Mouse (Mus musculus): ENCODE measurements around the gene Suclg2. TPM values are rescaled to one million over a fixed set of nuclear protein-coding genes. Genes with fewer than 3 reads are reported as not detected.

The Suclg2 gene
- polyA plus RNA-seq (2014; fragmentation: Nextera tagmentation; extraction: Ambion mirVana), result 57.5 and 57.6 TPM in 2 replicates

DNA sequence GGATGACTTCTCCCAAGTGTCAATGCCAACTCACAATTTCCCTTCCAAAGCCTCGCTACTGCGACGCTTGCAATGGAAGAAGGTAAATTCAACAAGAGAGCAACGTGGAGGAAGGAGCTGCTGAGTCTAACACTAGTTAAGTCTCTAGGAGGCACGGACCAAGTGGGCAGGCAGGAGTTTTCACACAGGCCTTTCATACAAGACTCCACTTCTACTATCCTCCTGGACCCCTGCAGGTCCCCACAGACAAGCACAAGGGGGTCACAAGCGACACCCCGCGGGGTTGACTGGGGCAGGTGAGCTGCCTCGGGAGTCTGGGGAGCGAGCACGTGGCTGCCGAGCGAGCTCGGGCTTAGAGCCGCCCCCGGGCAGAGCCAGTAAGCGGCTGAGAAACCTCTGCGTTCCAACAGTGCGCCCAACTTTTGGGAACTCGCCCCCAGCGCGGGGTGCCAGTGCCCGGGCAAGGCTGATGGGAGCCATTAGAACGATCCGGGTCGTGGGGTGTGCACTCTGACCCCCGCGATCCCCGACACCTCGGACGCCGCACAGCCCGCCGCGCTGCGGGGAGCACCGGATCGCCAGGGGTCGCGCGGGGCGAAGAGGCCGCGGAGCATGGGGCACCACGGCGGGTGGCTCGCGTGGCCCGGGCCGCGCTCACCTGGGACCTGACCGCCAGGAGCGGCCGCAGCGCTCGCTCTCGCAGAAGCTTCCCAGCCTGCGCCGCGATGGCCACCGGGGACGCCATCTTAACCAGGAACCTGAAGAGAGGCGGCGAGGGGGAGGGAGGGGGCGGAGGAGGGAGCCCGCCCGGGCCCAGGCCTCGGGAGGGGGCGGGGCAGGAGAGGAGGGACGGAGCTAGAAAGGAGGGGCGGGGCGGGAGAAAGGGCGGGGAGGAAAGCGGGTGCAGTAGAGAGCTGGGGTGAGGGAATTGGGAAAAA is at the start of gene Suclg2:
Gene Suclg2 (minus strand): TSS at position 770 of the 938 bp plus-strand sequence.
- H3K4me3 ChIP-seq (ENCODE audit: low read depth, low read length), result peak within 1 kb of the TSS; percentile 89
- WGBS, result 3% methylated on average over 22 of the region's 74 CpGs
- peak within 1 kb of the TSS; percentile 75 for H3K27ac ChIP-seq (replicated peaks; ENCODE audit: low read depth, low read length)

DNA sequence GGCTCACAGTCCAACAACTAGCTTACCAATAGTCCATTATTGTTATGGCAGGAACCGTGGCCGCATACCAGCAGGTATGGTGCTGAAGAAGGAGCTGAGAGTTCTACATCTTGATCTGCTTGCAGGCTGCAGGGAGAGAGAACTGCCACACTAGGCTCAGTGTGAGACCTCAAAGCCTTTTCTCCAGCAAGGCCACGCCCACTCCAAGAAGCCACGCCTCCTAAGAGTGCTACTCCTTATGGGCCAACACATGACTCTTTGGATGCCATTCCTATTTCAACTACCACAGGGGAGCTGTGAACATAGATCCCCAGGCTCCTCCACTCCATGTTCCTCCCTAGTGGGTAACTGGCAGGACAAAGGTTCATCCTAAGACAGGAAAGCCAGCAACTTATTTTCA is 48.0 kb upstream of the Suclg2 start:
- Histone ChIP-seq H3K4me3 (ENCODE audit: low read depth, low read length) (no peak overlapping the region), H3K27ac (replicated peaks; ENCODE audit: low read depth, low read length) (no peak overlapping the region), H3K36me3 (ENCODE audit: control insufficient read depth, insufficient read depth, low read length) (no peaks in the 10 kb centered on the region), H3K4me1 (ENCODE audit: control insufficient read depth, insufficient read depth, low read length) (no peaks in the 10 kb centered on the region), H3K9me3 (ENCODE audit: control insufficient read depth, low read length) (no peaks in the 10 kb centered on the region), H3K27me3 (replicated peaks; ENCODE audit: control insufficient read depth, insufficient read depth, low read length) (no peaks in the 10 kb centered on the region), H3K9ac (ENCODE audit: low read depth, low read length) (no peak overlapping the region), H3K4me2 (ENCODE audit: low read depth, low read length) (no peak overlapping the region)
- DNase-seq (ENCODE audit: low spot score), result no peak
- 70% methylated on average over 4 of the region's 4 CpGs for WGBS
- ATAC-seq (ENCODE audit: low read depth), result no peak

More for the DNA sequence above, at the start of gene Suclg2:
- DNase-seq (ENCODE audit: low spot score) (peak; percentile 93), ATAC-seq (ENCODE audit: low read depth) (peak; percentile 94)
- Histone ChIP-seq H3K27me3 (replicated peaks; ENCODE audit: control insufficient read depth, insufficient read depth, low read length) (no peaks in the 10 kb centered on the region), H3K4me1 (ENCODE audit: control insufficient read depth, insufficient read depth, low read length) (peaks cover 4% of the 10 kb centered on the region), H3K9ac (ENCODE audit: low read depth, low read length) (peak within 1 kb of the TSS; percentile 95), H3K36me3 (ENCODE audit: control insufficient read depth, insufficient read depth, low read length) (no peaks in the 10 kb centered on the region), H3K4me2 (ENCODE audit: low read depth, low read length) (peak within 1 kb of the TSS; percentile 84), H3K9me3 (ENCODE audit: control insufficient read depth, low read length) (no peaks in the 10 kb centered on the region)

DNA sequence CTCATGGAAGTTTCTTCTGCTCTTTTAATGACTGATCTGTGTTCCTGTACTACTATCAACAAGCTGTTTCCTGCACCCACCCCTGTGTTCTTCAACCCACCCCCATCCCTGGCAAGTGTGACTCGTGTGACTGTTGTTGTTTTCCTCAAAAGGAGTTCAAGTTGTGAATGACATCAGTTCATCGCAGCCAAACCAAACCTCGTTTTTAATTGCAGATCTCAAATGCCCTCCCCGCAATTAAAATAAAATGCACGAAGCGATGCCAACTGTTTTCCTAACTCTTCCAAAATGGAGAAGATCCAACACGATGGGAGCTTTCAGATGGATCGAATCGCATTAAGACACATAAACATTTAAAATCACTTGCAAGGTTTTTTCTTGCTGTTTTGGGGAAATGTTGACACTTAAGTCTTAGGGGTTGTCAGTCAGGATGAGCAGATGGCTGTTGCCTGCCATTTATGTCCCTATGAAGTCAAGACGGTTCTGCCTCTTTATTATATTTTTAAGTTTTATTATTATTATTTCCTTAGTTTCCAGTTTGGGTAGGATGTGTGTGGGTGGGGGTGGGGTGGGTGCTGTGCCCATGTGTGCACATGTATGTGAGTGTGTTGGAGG is 41.1 kb upstream of the Suclg2 start:
- H3K9ac ChIP-seq (ENCODE audit: low read depth, low read length), result no peak overlapping the region
- H3K9me3 ChIP-seq (ENCODE audit: control insufficient read depth, low read length), result no peaks in the 10 kb centered on the region
- WGBS, result 81% methylated on average over 10 of the region's 10 CpGs
- no peak overlapping the region for H3K4me2 ChIP-seq (ENCODE audit: low read depth, low read length)
- ATAC-seq (ENCODE audit: low read depth) (no peak), DNase-seq (ENCODE audit: low spot score) (no peak)
- H3K27me3 ChIP-seq (replicated peaks; ENCODE audit: control insufficient read depth, insufficient read depth, low read length), result no peaks in the 10 kb centered on the region
- no peaks in the 10 kb centered on the region for H3K36me3 ChIP-seq (ENCODE audit: control insufficient read depth, insufficient read depth, low read length)
- no peak overlapping the region for H3K4me3 ChIP-seq (ENCODE audit: low read depth, low read length)
- H3K4me1 ChIP-seq (ENCODE audit: control insufficient read depth, insufficient read depth, low read length), result no peaks in the 10 kb centered on the region
- no peak overlapping the region for H3K27ac ChIP-seq (replicated peaks; ENCODE audit: low read depth, low read length)

DNA sequence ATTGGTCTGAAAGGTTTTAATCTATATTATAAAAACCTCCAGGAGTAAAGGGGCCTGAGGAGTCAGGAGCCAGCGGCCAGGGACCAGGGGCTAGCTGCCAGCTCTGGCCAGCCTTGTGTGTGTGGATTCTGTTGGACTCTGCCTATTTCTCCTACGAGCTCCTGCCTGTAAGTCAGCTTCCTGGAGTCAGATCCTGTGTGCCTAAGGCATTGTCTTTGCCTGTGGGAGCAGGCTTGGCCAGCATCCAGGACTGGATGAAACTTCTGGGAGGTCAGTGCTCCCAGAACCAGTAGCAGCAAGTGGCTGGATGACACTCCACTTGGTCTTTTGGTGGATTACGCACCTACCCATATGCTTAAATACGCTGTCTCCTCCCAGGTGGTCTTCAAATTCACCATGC is 23.8 kb upstream of the Suclg2 start:
- Histone ChIP-seq H3K4me3 (ENCODE audit: low read depth, low read length) (no peak overlapping the region), H3K36me3 (ENCODE audit: control insufficient read depth, insufficient read depth, low read length) (no peaks in the 10 kb centered on the region), H3K4me2 (ENCODE audit: low read depth, low read length) (no peak overlapping the region), H3K27me3 (replicated peaks; ENCODE audit: control insufficient read depth, insufficient read depth, low read length) (no peaks in the 10 kb centered on the region), H3K4me1 (ENCODE audit: control insufficient read depth, insufficient read depth, low read length) (no peaks in the 10 kb centered on the region), H3K27ac (replicated peaks; ENCODE audit: low read depth, low read length) (no peak overlapping the region), H3K9ac (ENCODE audit: low read depth, low read length) (no peak overlapping the region), H3K9me3 (ENCODE audit: control insufficient read depth, low read length) (no peaks in the 10 kb centered on the region)
- ATAC-seq (ENCODE audit: low read depth) (no peak), DNase-seq (ENCODE audit: low spot score) (no peak)
- 71% methylated on average over 4 of the region's 4 CpGs for WGBS

DNA sequence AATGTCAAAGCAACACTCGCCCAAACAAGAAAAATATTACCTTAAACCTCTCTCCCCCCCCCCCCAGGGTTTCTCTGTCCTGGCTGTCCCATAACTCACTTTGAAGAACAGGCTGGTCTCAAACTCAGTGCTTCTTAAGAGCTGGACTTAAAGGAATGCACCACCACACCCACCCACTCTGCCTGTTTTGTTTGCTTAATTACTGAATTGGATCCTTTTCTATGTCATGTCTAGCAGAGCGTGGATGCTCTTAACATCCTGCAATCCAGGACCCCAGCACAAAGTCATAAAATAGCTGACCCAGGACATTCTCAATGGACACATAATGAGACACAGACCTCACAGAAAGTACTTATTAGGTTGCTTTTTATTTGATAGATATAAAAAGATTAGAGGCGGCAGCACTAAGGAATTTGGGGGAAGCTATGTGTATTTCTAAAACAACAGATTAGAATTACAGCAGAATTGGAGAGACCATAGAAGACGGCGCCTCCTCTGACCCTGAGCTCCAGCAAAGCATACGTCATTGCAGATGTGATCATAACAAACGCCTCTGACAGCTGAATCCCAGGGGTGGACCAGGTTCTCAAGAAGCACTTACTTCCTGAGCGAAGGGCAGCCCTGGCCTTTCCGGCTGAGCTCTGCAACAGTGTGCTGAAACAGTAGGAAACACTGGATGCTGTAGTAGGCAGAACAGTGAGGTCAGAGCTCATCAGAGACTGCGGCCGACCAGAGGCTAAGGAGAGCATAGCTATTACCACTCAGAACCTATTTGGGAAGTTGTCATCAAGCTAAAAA is 13.2 kb upstream of the Suclg2 start:
- WGBS, result 42% methylated on average over 11 of the region's 11 CpGs
- ATAC-seq (ENCODE audit: low read depth), result no peak

DNA sequence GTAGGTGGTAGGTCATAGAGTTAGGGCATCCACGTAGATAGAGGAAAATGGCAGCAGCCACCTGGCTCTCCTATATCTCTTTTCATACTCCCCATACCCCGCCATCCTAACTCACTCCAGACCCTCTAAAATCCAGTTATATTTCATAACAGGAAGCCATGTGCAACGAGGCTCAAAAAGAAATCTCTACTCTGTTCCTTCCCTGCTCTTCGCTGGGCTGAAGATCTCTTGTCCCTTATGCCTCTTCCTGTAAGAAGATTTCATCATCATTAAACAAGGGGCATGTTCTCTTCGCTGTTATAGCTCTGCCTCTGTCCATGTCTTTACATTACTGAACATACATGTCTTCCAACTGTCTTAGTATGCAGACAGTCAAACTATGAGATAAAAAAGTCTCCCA is 10.8 kb upstream of the Suclg2 start:
- Histone ChIP-seq H3K4me2 (ENCODE audit: low read depth, low read length) (no peak overlapping the region), H3K4me3 (ENCODE audit: low read depth, low read length) (no peak overlapping the region), H3K27ac (replicated peaks; ENCODE audit: low read depth, low read length) (no peak overlapping the region), H3K9me3 (ENCODE audit: control insufficient read depth, low read length) (no peaks in the 10 kb centered on the region), H3K9ac (ENCODE audit: low read depth, low read length) (no peak overlapping the region), H3K4me1 (ENCODE audit: control insufficient read depth, insufficient read depth, low read length) (no peaks in the 10 kb centered on the region), H3K27me3 (replicated peaks; ENCODE audit: control insufficient read depth, insufficient read depth, low read length) (no peaks in the 10 kb centered on the region), H3K36me3 (ENCODE audit: control insufficient read depth, insufficient read depth, low read length) (no peaks in the 10 kb centered on the region)
- WGBS, result 74% methylated on average over 5 of the region's 5 CpGs
- DNase-seq (ENCODE audit: low spot score), result no peak
- no peak for ATAC-seq (ENCODE audit: low read depth)

More for the DNA sequence above, 13.2 kb upstream of the Suclg2 start:
- Histone ChIP-seq H3K9ac (ENCODE audit: low read depth, low read length) (no peak overlapping the region), H3K4me2 (ENCODE audit: low read depth, low read length) (no peak overlapping the region), H3K4me1 (ENCODE audit: control insufficient read depth, insufficient read depth, low read length) (no peaks in the 10 kb centered on the region), H3K27ac (replicated peaks; ENCODE audit: low read depth, low read length) (no peak overlapping the region), H3K27me3 (replicated peaks; ENCODE audit: control insufficient read depth, insufficient read depth, low read length) (no peaks in the 10 kb centered on the region), H3K4me3 (ENCODE audit: low read depth, low read length) (no peak overlapping the region), H3K9me3 (ENCODE audit: control insufficient read depth, low read length) (no peaks in the 10 kb centered on the region), H3K36me3 (ENCODE audit: control insufficient read depth, insufficient read depth, low read length) (no peaks in the 10 kb centered on the region)
- DNase-seq (ENCODE audit: low spot score), result peak; percentile 53

DNA sequence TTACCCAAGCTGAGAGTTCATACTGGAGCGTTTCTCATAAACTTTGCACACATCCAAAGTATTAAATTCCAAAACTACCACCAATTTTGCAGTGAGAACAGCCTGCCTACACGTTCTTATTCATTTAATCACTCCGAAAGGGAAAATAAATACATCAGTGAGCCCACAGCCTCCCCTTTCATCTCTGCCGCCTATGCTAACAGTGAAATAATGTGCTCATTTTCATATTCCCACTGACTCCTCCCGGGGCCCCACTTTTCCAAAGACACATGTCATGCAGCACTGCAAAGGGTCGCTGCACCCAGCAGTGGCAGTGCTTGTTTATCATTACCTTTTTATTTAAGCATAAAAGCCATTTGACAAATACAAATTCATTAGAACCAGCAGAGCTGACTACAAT is 6.7 kb upstream of the Suclg2 start:
- H3K9ac ChIP-seq (ENCODE audit: low read depth, low read length), result no peak overlapping the region
- no peaks in the 10 kb centered on the region for H3K9me3 ChIP-seq (ENCODE audit: control insufficient read depth, low read length)
- WGBS, result 57% methylated on average over 6 of the region's 6 CpGs

DNA sequence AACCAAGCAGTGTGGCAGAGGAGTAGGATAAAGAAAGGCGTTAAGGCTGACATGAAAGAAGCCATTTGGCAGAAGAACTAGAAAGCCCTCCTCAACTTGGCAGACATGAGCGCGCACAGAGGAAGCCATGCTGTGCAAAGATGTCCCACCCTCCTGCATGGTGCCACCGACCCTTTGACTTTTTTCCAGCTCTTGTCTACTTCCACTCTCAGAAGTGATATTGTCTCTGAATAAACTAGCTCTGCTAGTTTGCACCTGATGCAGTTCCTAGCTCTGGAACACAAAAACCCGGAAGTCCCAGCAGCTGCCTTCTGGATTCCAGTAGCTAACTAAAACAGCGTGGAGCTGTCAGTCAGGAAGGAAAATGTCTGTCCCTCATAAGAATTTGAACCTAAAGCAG is 4.8 kb upstream of the Suclg2 start:
- WGBS, result 84% methylated on average over 6 of the region's 6 CpGs
- H3K9me3 ChIP-seq (ENCODE audit: control insufficient read depth, low read length), result no peaks in the 10 kb centered on the region
- H3K4me3 ChIP-seq (ENCODE audit: low read depth, low read length), result no peak overlapping the region
- H3K4me1 ChIP-seq (ENCODE audit: control insufficient read depth, insufficient read depth, low read length), result peaks cover 3% of the 10 kb centered on the region; the same call in 1 of the 2 replicates
- no peak overlapping the region for H3K9ac ChIP-seq (ENCODE audit: low read depth, low read length)
- H3K27me3 ChIP-seq (replicated peaks; ENCODE audit: control insufficient read depth, insufficient read depth, low read length), result no peaks in the 10 kb centered on the region
- H3K36me3 ChIP-seq (ENCODE audit: control insufficient read depth, insufficient read depth, low read length), result no peaks in the 10 kb centered on the region
- no peak for DNase-seq (ENCODE audit: low spot score)
- no peak overlapping the region for H3K4me2 ChIP-seq (ENCODE audit: low read depth, low read length)
- no peak overlapping the region for H3K27ac ChIP-seq (replicated peaks; ENCODE audit: low read depth, low read length)
- ATAC-seq (ENCODE audit: low read depth), result no peak

More for the DNA sequence above, 6.7 kb upstream of the Suclg2 start:
- no peaks in the 10 kb centered on the region for H3K36me3 ChIP-seq (ENCODE audit: control insufficient read depth, insufficient read depth, low read length)
- no peak overlapping the region for H3K4me3 ChIP-seq (ENCODE audit: low read depth, low read length)
- DNase-seq (ENCODE audit: low spot score), result no peak
- H3K4me2 ChIP-seq (ENCODE audit: low read depth, low read length), result no peak overlapping the region
- ATAC-seq (ENCODE audit: low read depth), result no peak
- no peak overlapping the region for H3K27ac ChIP-seq (replicated peaks; ENCODE audit: low read depth, low read length)
- H3K4me1 ChIP-seq (ENCODE audit: control insufficient read depth, insufficient read depth, low read length), result no peaks in the 10 kb centered on the region
- no peaks in the 10 kb centered on the region for H3K27me3 ChIP-seq (replicated peaks; ENCODE audit: control insufficient read depth, insufficient read depth, low read length)
